Mouse (Mus musculus) liver (tissue): ENCODE measurements around the gene Rgs16.

Experiments used
- DNase-seq: peaks from one replicate; pipeline ENCODE4 v3.0.0-alpha.2; 2020; ENCODE audit warnings: mixed read lengths

Gene Rgs16

GRCm38 (mm10) chr1:153740145-153740544 lies at the start of gene Rgs16:
Gene Rgs16, plus strand, starts transcription at chr1:153740349.
- DNase-seq = peak; percentile 65

- no peak for DNase-seq
Observed at GRCm38 (mm10) chr1:153692526-153692925, 47.6 kb upstream of the Rgs16 start.

- DNase-seq = no peak
Observed at GRCm38 (mm10) chr1:153694372-153695120, 45.6 kb upstream of the Rgs16 start.

- DNase-seq = no peak
Observed at GRCm38 (mm10) chr1:153695398-153695797, 44.8 kb upstream of the Rgs16 start.

GRCm38 (mm10) chr1:153696093-153696492 lies 44.1 kb upstream of the Rgs16 start:
- DNase-seq = no peak

- no peak for DNase-seq
Observed at GRCm38 (mm10) chr1:153696541-153696940, 43.6 kb upstream of the Rgs16 start.

- no peak for DNase-seq
Observed at GRCm38 (mm10) chr1:153697581-153698251, 42.4 kb upstream of the Rgs16 start.

GRCm38 (mm10) chr1:153698311-153699084 lies 41.7 kb upstream of the Rgs16 start:
- DNase-seq = no peak

- DNase-seq = no peak
Observed at GRCm38 (mm10) chr1:153700448-153701063, 39.6 kb upstream of the Rgs16 start.

GRCm38 (mm10) chr1:153701461-153701860 lies 38.7 kb upstream of the Rgs16 start:
- DNase-seq = no peak

GRCm38 (mm10) chr1:153702166-153702852 lies 37.8 kb upstream of the Rgs16 start:
- no peak for DNase-seq

- no peak for DNase-seq
Observed at GRCm38 (mm10) chr1:153702853-153703410, 37.2 kb upstream of the Rgs16 start.

GRCm38 (mm10) chr1:153703445-153703991 lies 36.6 kb upstream of the Rgs16 start:
- DNase-seq = no peak

- DNase-seq = no peak
Observed at GRCm38 (mm10) chr1:153704174-153704573, 36.0 kb upstream of the Rgs16 start.

GRCm38 (mm10) chr1:153704996-153705395 lies 35.2 kb upstream of the Rgs16 start:
- DNase-seq = no peak

- no peak for DNase-seq
Observed at GRCm38 (mm10) chr1:153708626-153709025, 31.5 kb upstream of the Rgs16 start.

GRCm38 (mm10) chr1:153709451-153709850 lies 30.7 kb upstream of the Rgs16 start:
- no peak for DNase-seq

- no peak for DNase-seq
Observed at GRCm38 (mm10) chr1:153711544-153712262, 28.4 kb upstream of the Rgs16 start.

GRCm38 (mm10) chr1:153712633-153713032 lies 27.5 kb upstream of the Rgs16 start:
- DNase-seq = no peak

- DNase-seq = no peak
Observed at GRCm38 (mm10) chr1:153717990-153718389, 22.2 kb upstream of the Rgs16 start.

GRCm38 (mm10) chr1:153720935-153721334 lies 19.2 kb upstream of the Rgs16 start:
- DNase-seq = no peak
